ENCODE assay signal across 10 mouse cellular contexts in the genomic region with DNA sequence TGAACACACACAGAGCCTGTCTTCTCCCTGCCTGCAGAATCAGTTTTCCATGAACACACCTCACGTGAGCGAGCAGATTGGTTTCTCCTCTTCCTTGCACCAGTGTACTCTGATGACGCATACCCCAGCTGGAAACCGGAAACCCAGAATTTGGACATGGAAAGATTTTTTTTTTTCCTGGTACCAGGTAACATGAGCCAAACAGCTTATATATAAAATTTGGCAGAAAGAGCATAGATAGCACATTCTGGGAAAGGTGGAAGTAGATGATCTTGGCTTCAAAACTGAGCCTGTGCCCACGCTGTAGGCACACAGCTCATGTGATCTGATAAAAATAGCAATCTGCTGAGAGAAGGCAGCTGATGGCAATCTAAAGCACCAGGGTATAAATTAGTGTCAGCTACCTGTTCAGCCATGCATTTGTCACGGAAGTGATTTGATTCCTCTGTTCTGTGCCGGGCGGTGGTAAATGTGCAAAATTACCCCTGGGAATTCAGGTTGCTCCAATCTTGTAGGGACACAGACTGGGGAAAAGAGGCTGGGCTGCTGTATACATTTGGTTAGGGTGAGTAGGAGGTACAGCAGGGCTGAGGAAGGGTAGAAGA. TPM values are rescaled to one million over a fixed set of nuclear protein-coding genes. Genes with fewer than 3 reads are reported as not detected.
DNase-seq lines count a peak whose midpoint lies in the region; ATAC-seq and TF ChIP-seq lines count a peak whose summit lies in the region.
"Had no signal": no experiment of that assay in that cellular context is flagged by ENCODE, and none has a peak within 500 bp of the region (broad histone marks: within the 10 kb centered on the region; RNA-seq: fewer than 3 reads in every experiment).

No protein-coding gene starts in this region.

- H3K9ac ChIP-seq in midbrain, embryonic 15.5 days, result no peak overlapping the region
- no peak overlapping the region for H3K9ac ChIP-seq in midbrain, embryonic 13.5 days (replicated peaks)
- H3K9ac ChIP-seq in hindbrain, embryonic 14.5 days, result no peak overlapping the region
- H3K9ac ChIP-seq in midbrain, postnatal 0 days (replicated peaks; ENCODE audit: low read length, poor library complexity, severe bottlenecking), result no peak overlapping the region
- no peak overlapping the region for H3K9ac ChIP-seq in lung, postnatal 0 days (replicated peaks; ENCODE audit: low read depth)

- H3K27me3 ChIP-seq in midbrain, embryonic 15.5 days (replicated peaks), result no peaks in the 10 kb centered on the region
- no peaks in the 10 kb centered on the region for H3K27me3 ChIP-seq in midbrain, embryonic 13.5 days
- H3K27me3 ChIP-seq in hindbrain, embryonic 14.5 days (ENCODE audit: control insufficient read depth, insufficient read depth, low read length), result no peaks in the 10 kb centered on the region
- H3K27me3 ChIP-seq in midbrain, postnatal 0 days (ENCODE audit: insufficient read depth, low read length), result no peaks in the 10 kb centered on the region
- no peaks in the 10 kb centered on the region for H3K27me3 ChIP-seq in lung, postnatal 0 days (replicated peaks; ENCODE audit: insufficient read depth, low read length)

- peak; percentile 45; the same call in 1 of the 2 replicates for ATAC-seq in midbrain, embryonic 15.5 days (replicated peaks)
- ATAC-seq in midbrain, embryonic 13.5 days, result no peak
- 0 out of 2 replicates have a peak, but pooled peaks have one; percentile 27 for ATAC-seq in hindbrain, embryonic 14.5 days (ENCODE audit: low FRiP score)
- ATAC-seq in midbrain, postnatal 0 days (ENCODE audit: low FRiP score), result peak; percentile 13; the same call in 1 of the 2 replicates
- ATAC-seq in lung, postnatal 0 days, result no peak

- H3K4me2 ChIP-seq in midbrain, embryonic 15.5 days, result no peak overlapping the region
- H3K4me2 ChIP-seq in midbrain, embryonic 13.5 days (replicated peaks), result no peak overlapping the region
- no peak overlapping the region for H3K4me2 ChIP-seq in hindbrain, embryonic 14.5 days (replicated peaks)
- H3K4me2 ChIP-seq in midbrain, postnatal 0 days (ENCODE audit: low read depth, low read length, poor library complexity, severe bottlenecking), result no peak overlapping the region
- no peak overlapping the region for H3K4me2 ChIP-seq in lung, postnatal 0 days (replicated peaks; ENCODE audit: low read depth, low read length)

- H3K4me1 ChIP-seq in midbrain, embryonic 15.5 days, result peaks cover 5% of the 10 kb centered on the region; the same call in 1 of the 2 replicates
- no peaks in the 10 kb centered on the region for H3K4me1 ChIP-seq in midbrain, embryonic 13.5 days (replicated peaks)
- 0 out of 2 replicates have a peak, but pooled peaks cover 3% of the 10 kb centered on the region for H3K4me1 ChIP-seq in hindbrain, embryonic 14.5 days (replicated peaks; ENCODE audit: control insufficient read depth, insufficient read depth, low read length)
- no peaks in the 10 kb centered on the region for H3K4me1 ChIP-seq in midbrain, postnatal 0 days (ENCODE audit: insufficient read depth, low read length)
- no peaks in the 10 kb centered on the region for H3K4me1 ChIP-seq in lung, postnatal 0 days (ENCODE audit: insufficient read depth, low read depth, low read length)

- no peaks in the 10 kb centered on the region for H3K36me3 ChIP-seq in midbrain, embryonic 15.5 days (replicated peaks)
- H3K36me3 ChIP-seq in midbrain, embryonic 13.5 days, result no peaks in the 10 kb centered on the region
- no peaks in the 10 kb centered on the region for H3K36me3 ChIP-seq in hindbrain, embryonic 14.5 days (replicated peaks; ENCODE audit: control insufficient read depth, insufficient read depth)
- H3K36me3 ChIP-seq in midbrain, postnatal 0 days (ENCODE audit: insufficient read depth, low read length), result no peaks in the 10 kb centered on the region
- H3K36me3 ChIP-seq in lung, postnatal 0 days (ENCODE audit: insufficient read depth, low read length), result no peaks in the 10 kb centered on the region

- H3K4me3 ChIP-seq in midbrain, embryonic 15.5 days, result no peak overlapping the region
- H3K4me3 ChIP-seq in midbrain, embryonic 13.5 days (replicated peaks), result no peak overlapping the region
- no peak overlapping the region for H3K4me3 ChIP-seq in hindbrain, embryonic 14.5 days (replicated peaks; ENCODE audit: low read length)
- no peak overlapping the region for H3K4me3 ChIP-seq in midbrain, postnatal 0 days (ENCODE audit: low read depth, low read length)
- no peak overlapping the region for H3K4me3 ChIP-seq in lung, postnatal 0 days (ENCODE audit: low read depth, low read length)

- no peak for TF ChIP-seq EP300 in lung, postnatal 0 days (IDR thresholded peaks at IDR 0.05)

- H3K9me3 ChIP-seq in midbrain, embryonic 15.5 days, result 0 out of 2 replicates have a peak, but pooled peaks cover 3% of the 10 kb centered on the region
- H3K9me3 ChIP-seq in midbrain, embryonic 13.5 days, result no peaks in the 10 kb centered on the region; the same call in 1 of the 2 replicates
- H3K9me3 ChIP-seq in hindbrain, embryonic 14.5 days (ENCODE audit: control insufficient read depth, low read length), result peaks cover 10% of the 10 kb centered on the region; the same call in 1 of the 2 replicates
- H3K9me3 ChIP-seq in midbrain, postnatal 0 days (ENCODE audit: low read length), result no peaks in the 10 kb centered on the region
- no peaks in the 10 kb centered on the region for H3K9me3 ChIP-seq in lung, postnatal 0 days (ENCODE audit: low read length)

- WGBS in midbrain, embryonic 15.5 days, result 78% methylated on average over 8 of the region's 8 CpGs
- 81% methylated on average over 8 of the region's 8 CpGs for WGBS in midbrain, embryonic 13.5 days
- 62% methylated on average over 8 of the region's 8 CpGs for WGBS in hindbrain, embryonic 14.5 days
- WGBS in midbrain, postnatal 0 days, result 72% methylated on average over 8 of the region's 8 CpGs
- WGBS in lung, postnatal 0 days, result 75% methylated on average over 8 of the region's 8 CpGs

- H3K27ac ChIP-seq in midbrain, embryonic 15.5 days, result no peak overlapping the region
- H3K27ac ChIP-seq in midbrain, embryonic 13.5 days, result no peak overlapping the region
- no peak overlapping the region for H3K27ac ChIP-seq in hindbrain, embryonic 14.5 days
- no peak overlapping the region for H3K27ac ChIP-seq in midbrain, postnatal 0 days (ENCODE audit: low read depth, low read length)
- no peak overlapping the region for H3K27ac ChIP-seq in lung, postnatal 0 days (ENCODE audit: low read length)

- no peak for TF ChIP-seq CTCF in midbrain, postnatal 0 days (IDR thresholded peaks at IDR 0.05)
- TF ChIP-seq CTCF in lung, postnatal 0 days (IDR thresholded peaks at IDR 0.05), result no peak

- DNase-seq in cerebellum, postnatal 10 days, result peak; percentile 67 to 73
- DNase-seq in hindbrain, embryonic 14.5 days (ENCODE audit: low spot score), result no peak
- DNase-seq in midbrain, postnatal 0 days (ENCODE audit: low spot score), result peak; percentile 36
- DNase-seq in c-Kit-positive CD71-positive TER-119-positive erythroid progenitor cells, embryonic 14.5 days (ENCODE audit: low spot score), result no peak
- DNase-seq in embryo, embryonic 9.5 days (ENCODE audit: extremely low spot score), result no peak
- DNase-seq in lung, postnatal 0 days (ENCODE audit: low spot score), result no peak
- DNase-seq: thymus, postnatal 14 days had no signal

RNA-seq across cellular contexts. Expression of gene Slc34a2, which starts 35.2 kb away (rescaled TPM):
- 0.08 and 0.09 TPM in 2 replicates for polyA plus RNA-seq in midbrain, embryonic 15.5 days (2015; fragmentation: Nextera tagmentation; extraction: Ambion mirVana)
- 0.04 TPM in 1 of 2 replicates, not detected in the other for polyA plus RNA-seq in midbrain, embryonic 13.5 days (2015; fragmentation: Nextera tagmentation; extraction: Ambion mirVana)
- 0.07 and 0.23 TPM in 2 replicates for polyA plus RNA-seq in hindbrain, embryonic 14.5 days (2014; fragmentation: Nextera tagmentation; extraction: Ambion mirVana)
- total RNA-seq in midbrain, postnatal 0 days (2014; rRNA removed), result 0.47 and 0.77 TPM in 2 replicates
- 0.15 and 0.36 TPM in 2 replicates for polyA plus RNA-seq in midbrain, postnatal 0 days (2015; fragmentation: Nextera tagmentation; extraction: Ambion mirVana)
- 772 and 801 TPM in 2 replicates for polyA plus RNA-seq in lung, postnatal 0 days (2015; fragmentation: Nextera tagmentation; extraction: Ambion mirVana)
- total RNA-seq: common myeloid progenitor, adult 5-6 weeks had no signal

Comparison
In these comparisons a context has a peak if more than half of its experiments do, and no peak if none do; other contexts are left out.
1. ATAC-seq: peak in midbrain, embryonic 15.5 days (single experiment), hindbrain, embryonic 14.5 days (single experiment) and midbrain, postnatal 0 days (single experiment); none in midbrain, embryonic 13.5 days (single experiment) and lung, postnatal 0 days (single experiment).
2. DNase-seq: peak in cerebellum, postnatal 10 days (2 of 2) and midbrain, postnatal 0 days (single experiment); none in hindbrain, embryonic 14.5 days (single experiment), c-Kit-positive CD71-positive TER-119-positive erythroid progenitor cells, embryonic 14.5 days (single experiment), embryo, embryonic 9.5 days (single experiment) and lung, postnatal 0 days (single experiment).
3. RNA of gene Slc34a2, which starts 35.2 kb away (polyA plus RNA-seq): 772 to 801 TPM in lung, postnatal 0 days; 0.07 to 0.23 TPM in hindbrain, embryonic 14.5 days, 0.15 to 0.36 TPM in midbrain, postnatal 0 days, 0.08 to 0.09 TPM in midbrain, embryonic 15.5 days and 0.04 TPM in midbrain, embryonic 13.5 days; every median in the first group is over 100 times any median in the second.